Mouse (Mus musculus): ENCODE results near the gene Unc5a. TPM values are rescaled to one million over a fixed set of nuclear protein-coding genes. Genes with fewer than 3 reads are reported as not detected.

Unc5a gene
- polyA plus RNA-seq, 1 experiment, result 4.1 TPM

DNA sequence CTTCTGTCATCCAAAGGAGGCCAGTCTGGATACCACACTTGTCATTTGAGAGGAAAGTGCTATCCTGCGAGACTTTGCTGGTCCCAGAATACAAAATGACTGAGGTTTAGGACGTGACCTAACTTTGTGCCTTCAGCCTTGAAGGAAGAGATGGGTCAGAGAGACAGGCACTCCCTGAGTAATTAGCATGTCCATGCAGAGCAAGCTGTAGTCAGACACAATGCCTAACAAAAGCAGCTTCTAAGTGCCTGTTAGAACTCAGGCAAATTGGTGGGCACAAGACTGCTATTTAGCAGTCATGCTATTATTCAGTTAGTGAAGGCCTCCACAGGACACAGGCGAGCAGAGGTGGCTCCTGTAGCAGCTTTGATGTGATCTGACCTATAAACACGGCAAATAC is 73.0 kb downstream of the Unc5a start:
- no peak for DNase-seq (ENCODE audit: low read depth, low spot score)
- 61% methylated on average over 4 of the region's 4 CpGs for WGBS

DNA sequence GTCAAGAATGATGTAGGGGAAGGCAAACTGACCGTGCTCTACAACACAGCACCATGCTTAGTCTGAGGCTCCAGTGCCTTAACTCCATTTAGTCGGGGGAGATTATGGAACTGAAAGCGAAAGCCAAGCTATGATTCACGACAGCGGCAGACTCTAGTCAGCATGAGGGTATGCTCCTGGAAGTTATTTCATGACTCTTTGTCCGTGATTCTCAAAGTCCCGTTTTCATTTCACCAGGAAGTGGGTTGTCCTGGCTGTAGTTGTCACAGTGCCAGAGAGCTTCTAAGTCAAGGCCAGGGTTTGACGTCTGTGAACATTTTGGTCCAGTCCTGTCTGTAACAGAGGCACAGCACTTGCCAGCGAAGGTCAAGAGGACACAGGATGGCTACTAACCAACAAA is 73.5 kb downstream of the Unc5a start:
- 31% methylated on average over 9 of the region's 9 CpGs for WGBS

DNA sequence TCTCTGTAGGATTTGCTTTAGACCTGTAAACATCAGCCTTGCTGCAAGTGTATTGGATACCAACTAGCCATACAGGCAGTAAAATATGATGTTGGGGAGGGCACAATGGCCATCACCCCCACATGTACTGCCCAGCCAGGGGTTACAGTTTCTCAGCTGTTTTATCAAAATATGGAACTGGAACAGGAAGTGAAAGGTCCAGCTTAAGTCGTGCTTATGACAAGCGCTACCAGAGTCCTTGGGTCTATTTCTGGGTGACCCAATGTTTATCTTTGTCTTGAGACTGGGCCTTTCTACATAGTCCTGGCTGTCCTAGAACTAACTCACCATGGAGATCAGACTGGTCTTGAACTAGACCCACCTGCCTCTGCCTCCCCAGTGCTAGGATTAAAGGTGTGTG is 75.0 kb downstream of the Unc5a start:
- 81% methylated on average over 2 of the region's 2 CpGs for WGBS
- no peak for DNase-seq (ENCODE audit: low read depth, low spot score)

More for the DNA sequence above, 73.5 kb downstream of the Unc5a start:
- peak; percentile 6 for DNase-seq (ENCODE audit: low read depth, low spot score)

DNA sequence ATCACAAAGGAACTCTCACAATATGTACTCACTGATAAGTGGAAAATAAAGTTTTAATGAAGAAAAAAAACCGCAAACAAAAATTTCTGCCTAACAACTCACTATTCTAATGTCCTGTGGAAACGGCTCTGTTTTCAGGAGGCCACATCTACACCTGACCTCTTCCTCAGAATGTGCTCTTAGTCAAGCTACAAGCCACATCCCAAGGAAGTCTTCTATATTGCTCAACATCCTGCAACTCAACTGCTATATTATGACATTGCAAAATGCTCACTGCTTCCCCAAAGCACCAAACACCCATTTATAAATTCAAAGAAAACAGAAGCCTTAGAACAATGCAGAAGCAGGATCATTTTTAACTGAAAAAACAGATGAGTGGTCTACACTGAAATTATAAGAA is 90.8 kb downstream of the Unc5a start:
- no peak for DNase-seq (ENCODE audit: low read depth, low spot score)
- 89% methylated on average over 2 of the region's 2 CpGs for WGBS

DNA sequence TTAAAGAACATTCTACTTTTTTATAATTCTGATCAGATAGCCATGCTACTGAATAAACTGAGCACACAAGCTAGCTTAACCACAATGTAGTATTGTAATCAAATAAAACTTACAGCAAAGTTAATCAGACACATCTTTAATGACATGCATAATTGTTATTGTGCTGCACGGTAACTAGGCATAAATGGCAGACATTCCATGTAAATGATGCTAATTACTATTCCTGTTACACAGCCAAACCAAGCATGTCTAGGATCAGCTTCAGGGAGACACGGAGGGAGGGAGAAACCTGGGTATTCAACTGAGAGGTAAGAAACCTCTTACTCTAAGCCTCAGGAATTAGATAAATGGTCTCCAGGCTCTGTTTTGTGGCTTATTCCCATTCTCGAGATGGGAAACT is 98.5 kb downstream of the Unc5a start:
- 86% methylated on average over 3 of the region's 3 CpGs for WGBS
- no peak for DNase-seq (ENCODE audit: low read depth, low spot score)

Other genes starting within 250 kb of the Unc5a start
- 378 and 639 TPM in 2 replicates for gene Cdhr2, start 247.9 kb upstream of the Unc5a start, polyA plus RNA-seq (2012; rRNA removed)
- gene Gprin1, start 199.5 kb upstream of the Unc5a start, polyA plus RNA-seq (2012; rRNA removed), result 0.23 and 0.41 TPM in 2 replicates
- gene Sncb, start 182.8 kb upstream of the Unc5a start, polyA plus RNA-seq (2012; rRNA removed), result 0.55 and 0.57 TPM in 2 replicates
- gene Eif4e1b, start 165.4 kb upstream of the Unc5a start, polyA plus RNA-seq (2012; rRNA removed), result not detected in 2 replicates
- gene Tspan17, start 160.0 kb upstream of the Unc5a start, polyA plus RNA-seq (2012; rRNA removed), result 11.6 and 18.2 TPM in 2 replicates
- gene Hk3, start 72.0 kb downstream of the Unc5a start, polyA plus RNA-seq (2012; rRNA removed), result 1.8 and 2.6 TPM in 2 replicates
- gene Uimc1, start 150.9 kb downstream of the Unc5a start, polyA plus RNA-seq (2012; rRNA removed), result 5.2 and 5.4 TPM in 2 replicates
- gene Zfp346, start 155.9 kb downstream of the Unc5a start, polyA plus RNA-seq (2012; rRNA removed), result 8.3 and 9.1 TPM in 2 replicates
- not detected in 2 replicates for gene Gm17617, start 184.1 kb downstream of the Unc5a start, polyA plus RNA-seq (2012; rRNA removed)
- gene Fgfr4, start 203.2 kb downstream of the Unc5a start, polyA plus RNA-seq (2012; rRNA removed), result 5.0 and 7.0 TPM in 2 replicates

Measured in large intestine, adult 2 months (tissue).